Mouse (Mus musculus) kidney, embryonic 15.5 days (tissue): ENCODE measurements at regions not wholly inside any gene's neighbourhood (a gene's known extent, or its start where the extent isn't known, plus 50 kb on each side); places are given as distances from the start of the nearest gene placed in this dataset.
A peak's percentile ranks its signal among the peaks of the same experiment; 100 is the strongest.

ENCODE experiments used
- ATAC-seq: fragments of 200-750 bp; cut with Nextera tagmentation; replicated peaks from 2 replicates; pipeline ENCODE4 v1.8.0; 2017; ENCODE audit warnings: moderate TSS enrichment; ENCODE audit not compliant: low FRiP score
- H3K27ac ChIP-seq: fragments of 300-500 bp; sonication (generic); 2 replicates; pipeline ENCODE4 v1.5.1; 2015; ENCODE audit warnings: mild to moderate bottlenecking, inconsistent platforms
- H3K27me3 ChIP-seq: fragments of 300-500 bp; sonication (generic); 2 replicates; pipeline ENCODE4 v1.6.1; 2015; ENCODE audit warnings: inconsistent platforms
- H3K36me3 ChIP-seq: fragments of 300-500 bp; sonication (generic); 2 replicates; pipeline ENCODE4 v1.6.1; 2015; ENCODE audit warnings: inconsistent platforms
- H3K4me1 ChIP-seq: fragments of 300-500 bp; sonication (generic); 2 replicates; pipeline ENCODE4 v1.6.1; 2015; ENCODE audit warnings: inconsistent platforms
- H3K4me2 ChIP-seq: fragments of 300-500 bp; sonication (generic); 2 replicates; pipeline ENCODE4 v1.6.1; 2015; ENCODE audit warnings: moderate library complexity, mild to moderate bottlenecking, inconsistent platforms
- H3K4me3 ChIP-seq: fragments of 300-500 bp; sonication (generic); replicated peaks from 2 replicates; pipeline ENCODE4 v1.5.1; 2015; ENCODE audit warnings: mild to moderate bottlenecking, inconsistent platforms
- H3K9ac ChIP-seq: fragments of 300-500 bp; sonication (generic); 2 replicates; pipeline ENCODE4 v1.6.1; 2015; ENCODE audit warnings: mild to moderate bottlenecking, inconsistent platforms
- H3K9me3 ChIP-seq: fragments of 300-500 bp; sonication (generic); replicated peaks from 2 replicates; pipeline ENCODE4 v1.6.1; 2016; ENCODE audit warnings: inconsistent platforms
- WGBS: fragments of 180-500 bp; shearing (Covaris S2); methylation state at CpG from one replicate; pipeline ENCODE4 v1.1.7; 2015; ENCODE audit warnings: mixed read lengths; 5-methylcytosine and 5-hydroxymethylcytosine counted together

DNA sequence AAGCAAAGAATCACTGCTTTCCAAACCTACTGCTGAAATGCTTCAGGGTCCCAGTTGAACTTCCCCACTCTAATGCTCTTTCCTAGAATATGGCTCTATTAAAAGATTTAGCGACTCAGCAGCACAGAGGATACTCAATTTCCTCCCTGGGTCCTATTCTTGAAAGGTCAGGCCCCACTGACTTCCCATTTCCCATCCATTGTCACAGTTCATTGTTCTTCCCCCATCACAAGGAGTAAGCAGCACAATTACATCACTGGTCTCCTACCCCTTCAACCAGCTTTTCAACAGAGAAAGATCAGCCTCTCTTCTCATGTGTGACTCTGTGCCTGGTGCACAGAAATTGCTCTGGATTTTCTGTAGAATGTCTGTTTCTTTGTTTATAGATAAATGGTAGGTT lies 344.5 kb downstream of the Gsdmc2 start:
- Histone ChIP-seq H3K36me3 (no peaks in the 10 kb centered on the region), H3K27ac (no peak overlapping the region), H3K9me3 (no peaks in the 10 kb centered on the region), H3K4me1 (no peaks in the 10 kb centered on the region), H3K27me3 (no peaks in the 10 kb centered on the region), H3K4me3 (no peak overlapping the region), H3K9ac (no peak overlapping the region), H3K4me2 (no peak overlapping the region)
- ATAC-seq, result peak; percentile 52; the same call in 1 of the 2 replicates
- 52% methylated on average over 1 of the region's 1 CpGs for WGBS

DNA sequence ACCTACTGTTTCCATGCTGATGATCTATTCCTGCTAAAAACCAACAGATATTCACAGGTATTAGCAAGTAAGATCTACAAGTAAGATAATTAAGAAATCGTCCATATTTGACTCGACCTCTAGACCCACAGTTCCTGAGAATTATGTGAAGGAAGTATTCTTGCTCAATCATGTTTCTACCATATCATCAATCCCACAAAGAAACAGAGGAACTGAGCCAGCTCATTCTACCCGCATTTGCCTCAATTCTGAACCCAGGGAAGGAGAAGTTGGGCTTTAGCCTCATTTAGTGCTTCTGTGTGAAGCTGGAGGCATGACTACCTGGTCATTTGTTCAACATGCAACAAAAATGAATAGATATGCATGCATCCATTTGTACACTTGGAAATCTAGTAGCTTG lies 346.5 kb downstream of the Gsdmc2 start:
- Histone ChIP-seq H3K9me3 (no peaks in the 10 kb centered on the region), H3K4me3 (no peak overlapping the region), H3K4me2 (no peak overlapping the region), H3K27me3 (no peaks in the 10 kb centered on the region), H3K36me3 (no peaks in the 10 kb centered on the region), H3K4me1 (no peaks in the 10 kb centered on the region), H3K9ac (no peak overlapping the region), H3K27ac (no peak overlapping the region)
- 85% methylated on average over 3 of the region's 3 CpGs for WGBS
- no peak for ATAC-seq

DNA sequence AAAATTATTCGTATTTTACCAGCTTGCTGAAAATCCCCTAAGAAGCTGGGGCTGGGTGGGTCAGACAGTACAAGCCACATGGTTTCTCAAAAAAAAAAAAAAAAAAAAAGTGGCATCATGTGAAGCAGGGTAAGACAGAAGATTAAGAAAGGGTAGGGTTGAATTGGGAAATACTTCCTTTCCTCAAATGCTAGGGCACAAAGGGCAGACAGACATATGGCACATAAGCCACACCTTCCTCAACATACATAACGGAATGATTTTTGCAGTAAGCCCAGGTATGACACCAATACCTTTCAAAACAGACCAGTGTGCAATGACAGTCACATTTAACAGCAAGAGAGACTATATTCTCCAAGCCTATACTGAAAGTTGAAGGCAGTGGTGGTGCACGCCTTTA lies 347.8 kb downstream of the Gsdmc2 start:
- no peaks in the 10 kb centered on the region for H3K9me3 ChIP-seq
- no peaks in the 10 kb centered on the region for H3K4me1 ChIP-seq
- H3K36me3 ChIP-seq, result no peaks in the 10 kb centered on the region
- no peak overlapping the region for H3K27ac ChIP-seq
- no peaks in the 10 kb centered on the region for H3K27me3 ChIP-seq
- ATAC-seq, result no peak
- 93% methylated on average over 3 of the region's 3 CpGs for WGBS
- H3K4me2 ChIP-seq, result no peak overlapping the region
- no peak overlapping the region for H3K9ac ChIP-seq
- no peak overlapping the region for H3K4me3 ChIP-seq

DNA sequence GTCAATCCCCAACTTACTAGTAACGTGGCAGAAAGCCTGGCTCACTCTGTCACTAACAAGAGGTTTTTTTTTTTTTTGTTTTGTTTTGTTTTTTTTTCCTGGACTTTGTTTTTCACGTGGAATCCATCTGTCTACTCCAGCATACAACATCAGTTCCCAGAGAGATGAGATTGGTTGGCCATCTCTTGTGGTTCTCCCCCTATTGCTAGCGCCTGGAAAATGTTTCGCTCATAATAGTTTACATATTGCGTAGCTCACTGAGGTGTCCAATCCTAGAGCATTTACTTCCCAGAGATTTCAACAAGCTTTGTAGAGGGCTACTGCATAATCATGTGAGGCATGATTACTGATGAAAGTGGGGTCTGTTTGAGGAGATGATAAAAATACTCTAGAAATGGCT lies 360.1 kb downstream of the Gsdmc2 start:
- Histone ChIP-seq H3K9me3 (no peaks in the 10 kb centered on the region), H3K27ac (peak overlapping the region; percentile 79), H3K4me3 (no peak overlapping the region), H3K9ac (no peak overlapping the region), H3K4me2 (peak overlapping the region; percentile 9; the same call in 1 of the 2 replicates), H3K27me3 (no peaks in the 10 kb centered on the region), H3K4me1 (peaks cover 9% of the 10 kb centered on the region), H3K36me3 (no peaks in the 10 kb centered on the region)
- no peak; the same call in 1 of the 2 replicates for ATAC-seq
- 69% methylated on average over 5 of the region's 5 CpGs for WGBS

DNA sequence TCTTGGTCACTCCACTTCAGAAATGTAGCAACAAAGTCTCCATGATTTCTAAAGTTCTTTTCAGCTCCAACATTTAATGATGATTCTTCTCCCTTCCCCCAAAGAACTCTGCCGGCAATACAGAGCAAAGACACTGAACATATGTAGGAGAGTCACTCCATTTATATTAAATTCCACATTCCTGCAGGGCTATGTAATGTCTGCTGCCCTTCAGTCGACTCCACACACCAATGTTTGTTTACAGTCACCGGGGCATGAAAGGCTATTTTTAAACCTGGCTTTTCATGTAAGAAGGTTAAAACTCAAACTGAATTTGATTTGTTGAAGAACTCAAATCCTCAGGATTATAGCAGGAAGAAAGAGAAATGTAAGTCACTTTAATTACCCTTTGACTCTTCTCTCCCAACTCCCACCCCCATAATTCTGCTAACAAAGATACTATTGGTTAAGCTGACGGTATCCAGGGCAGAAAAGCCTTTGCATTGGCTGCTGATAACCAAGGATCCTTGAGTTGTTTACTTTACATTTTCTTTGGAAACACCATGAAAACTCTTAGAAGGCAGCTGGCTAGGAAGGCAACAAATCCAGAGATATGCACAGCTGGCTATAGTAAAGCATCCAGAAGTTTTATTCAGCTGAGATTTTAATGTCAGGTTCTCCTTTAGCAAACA lies 360.6 kb downstream of the Gsdmc2 start:
- WGBS, result 7% methylated on average over 4 of the region's 4 CpGs
- peak overlapping the region; percentile 9; the same call in 1 of the 2 replicates for H3K4me2 ChIP-seq

DNA sequence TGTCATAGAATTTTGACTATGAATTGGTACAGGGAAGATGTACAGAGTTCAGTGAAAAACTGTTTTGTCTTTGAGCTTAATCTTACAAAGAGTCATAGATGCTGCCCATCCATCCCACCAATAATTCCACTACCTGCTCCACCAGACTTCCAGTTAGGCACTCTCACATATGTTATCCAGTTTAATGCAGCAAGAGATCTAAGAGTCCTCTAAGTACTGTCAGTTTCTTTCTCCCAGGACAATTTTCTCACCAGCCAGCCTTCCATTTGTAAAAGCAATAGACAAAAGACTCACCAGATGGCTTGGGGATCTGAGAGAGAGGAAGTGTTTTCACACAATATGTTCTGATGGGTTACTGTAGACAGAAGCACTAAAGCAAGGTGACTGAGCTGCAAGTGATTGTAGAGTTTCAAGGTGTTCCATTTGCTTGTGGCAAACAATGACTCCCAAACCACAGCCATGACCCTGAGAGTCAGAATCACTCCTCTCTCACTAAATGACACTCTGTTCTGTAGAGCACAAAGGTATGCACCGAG lies 365.6 kb downstream of the Gsdmc2 start:
- H3K4me1 ChIP-seq, result peaks cover 5% of the 10 kb centered on the region; the same call in 1 of the 2 replicates
- no peaks in the 10 kb centered on the region for H3K27me3 ChIP-seq
- no peak overlapping the region for H3K9ac ChIP-seq
- no peak overlapping the region for H3K4me3 ChIP-seq
- WGBS, result 63% methylated on average over 1 of the region's 1 CpGs
- H3K36me3 ChIP-seq, result no peaks in the 10 kb centered on the region
- no peaks in the 10 kb centered on the region for H3K9me3 ChIP-seq
- H3K4me2 ChIP-seq, result no peak overlapping the region
- H3K27ac ChIP-seq, result no peak overlapping the region
- ATAC-seq, result no peak

More for the DNA sequence above, 360.6 kb downstream of the Gsdmc2 start:
- H3K36me3 ChIP-seq, result no peaks in the 10 kb centered on the region
- no peaks in the 10 kb centered on the region for H3K27me3 ChIP-seq
- no peak overlapping the region for H3K4me3 ChIP-seq
- peak; percentile 96 for ATAC-seq
- no peak overlapping the region for H3K9ac ChIP-seq
- peak overlapping the region; percentile 79 for H3K27ac ChIP-seq
- no peaks in the 10 kb centered on the region for H3K9me3 ChIP-seq
- peaks cover 9% of the 10 kb centered on the region for H3K4me1 ChIP-seq

DNA sequence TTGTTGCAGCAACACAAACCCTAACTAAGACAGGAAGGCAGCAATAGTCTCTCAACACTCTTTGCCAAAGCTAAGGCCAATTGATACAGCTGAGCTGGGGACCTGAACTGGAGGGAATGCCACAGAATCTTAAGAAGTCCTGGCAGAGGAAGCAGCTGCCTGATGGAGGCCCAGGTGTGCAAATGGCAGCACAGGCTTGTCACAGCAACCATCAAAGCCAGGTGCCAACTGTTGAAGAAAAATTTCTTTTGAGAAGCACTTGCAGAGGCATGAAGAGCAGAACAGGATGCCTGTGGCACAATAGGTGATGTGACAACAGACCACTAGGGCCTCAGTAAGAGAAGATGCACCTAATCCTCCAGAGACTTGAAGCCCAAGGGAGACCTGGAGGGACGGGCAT lies 378.1 kb downstream of the Gsdmc2 start:
- H3K9me3 ChIP-seq, result no peaks in the 10 kb centered on the region
- 75% methylated on average over 1 of the region's 1 CpGs for WGBS
- H3K9ac ChIP-seq, result no peak overlapping the region
- no peaks in the 10 kb centered on the region for H3K27me3 ChIP-seq
- no peak overlapping the region for H3K4me3 ChIP-seq
- no peak overlapping the region for H3K27ac ChIP-seq
- no peaks in the 10 kb centered on the region for H3K4me1 ChIP-seq
- H3K4me2 ChIP-seq, result no peak overlapping the region
- H3K36me3 ChIP-seq, result no peaks in the 10 kb centered on the region
- no peak for ATAC-seq

DNA sequence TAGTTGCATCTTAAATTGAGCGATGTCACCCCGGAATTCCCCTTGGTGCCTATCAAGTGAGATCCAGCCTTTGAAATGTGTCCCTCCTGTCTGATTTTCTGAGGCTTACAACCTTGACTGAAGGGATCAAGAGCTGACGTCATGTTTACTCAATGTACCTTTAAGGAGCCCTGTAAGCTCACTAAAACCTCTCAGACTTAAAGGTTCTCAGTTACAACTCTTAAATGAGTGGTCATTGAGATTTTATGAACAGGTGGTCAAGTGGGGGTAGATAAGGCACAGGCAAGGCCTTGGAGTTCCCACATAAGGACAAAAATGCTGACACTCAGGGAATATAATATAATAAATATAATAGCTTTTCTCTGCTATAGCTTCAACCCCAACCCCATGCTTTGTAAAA lies 392.4 kb downstream of the Gsdmc2 start:
- Histone ChIP-seq H3K27me3 (no peaks in the 10 kb centered on the region), H3K36me3 (no peaks in the 10 kb centered on the region), H3K27ac (no peak overlapping the region), H3K4me2 (no peak overlapping the region), H3K9ac (no peak overlapping the region), H3K9me3 (no peaks in the 10 kb centered on the region), H3K4me1 (no peaks in the 10 kb centered on the region), H3K4me3 (no peak overlapping the region)
- 80% methylated on average over 3 of the region's 3 CpGs for WGBS
- no peak for ATAC-seq

DNA sequence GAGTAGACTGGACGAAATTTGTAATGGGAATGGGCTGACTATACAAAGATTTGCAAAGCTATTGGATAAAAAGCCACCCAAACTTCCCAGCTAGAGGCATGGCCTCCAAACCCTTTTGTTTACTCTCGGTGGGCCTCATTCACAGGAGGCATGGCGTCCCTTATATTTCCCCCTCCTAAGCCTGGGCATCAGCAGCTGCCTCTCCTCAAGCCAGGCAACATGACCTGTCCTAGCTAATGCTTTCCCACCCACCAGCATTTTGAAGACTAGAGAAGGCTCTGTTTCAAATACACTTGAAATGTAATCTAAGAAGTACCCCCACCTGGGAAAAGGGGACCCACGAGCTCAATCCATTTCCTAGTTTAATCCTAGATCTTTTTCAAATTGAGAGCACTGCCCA lies 398.7 kb downstream of the Gsdmc2 start:
- 0 out of 2 replicates have a peak, but pooled peaks have one; percentile 49 for ATAC-seq
- Histone ChIP-seq H3K4me3 (no peak overlapping the region), H3K4me1 (no peaks in the 10 kb centered on the region), H3K4me2 (no peak overlapping the region), H3K27ac (peak overlapping the region; percentile 19; the same call in 1 of the 2 replicates), H3K9ac (no peak overlapping the region), H3K9me3 (no peaks in the 10 kb centered on the region), H3K36me3 (no peaks in the 10 kb centered on the region), H3K27me3 (no peaks in the 10 kb centered on the region)
- 48% methylated on average over 4 of the region's 4 CpGs for WGBS

DNA sequence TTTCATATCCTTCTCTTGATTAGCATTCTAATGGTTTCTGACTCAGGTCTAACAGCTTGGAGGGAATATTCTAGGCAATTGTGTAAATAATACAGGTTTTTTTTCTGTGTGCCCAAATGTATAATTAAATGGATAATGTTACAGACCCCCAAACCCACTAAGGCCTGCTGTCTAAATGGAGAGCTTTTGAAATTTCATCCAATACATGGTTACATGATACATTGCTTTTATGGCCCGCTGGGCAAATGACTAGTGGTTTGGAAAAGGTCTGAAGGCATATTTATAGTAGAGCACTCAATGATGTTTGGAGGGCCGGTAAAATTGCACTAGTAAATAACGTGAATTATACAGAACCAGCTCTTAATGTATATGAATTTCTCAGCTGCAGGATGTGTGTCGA lies 400.0 kb downstream of the Gsdmc2 start:
- H3K9me3 ChIP-seq, result no peaks in the 10 kb centered on the region
- ATAC-seq, result no peak; the same call in 1 of the 2 replicates
- 40% methylated on average over 4 of the region's 4 CpGs for WGBS
- H3K4me2 ChIP-seq, result no peak overlapping the region
- H3K9ac ChIP-seq, result no peak overlapping the region
- no peak overlapping the region for H3K4me3 ChIP-seq
- no peaks in the 10 kb centered on the region for H3K36me3 ChIP-seq
- no peaks in the 10 kb centered on the region for H3K4me1 ChIP-seq
- H3K27me3 ChIP-seq, result no peaks in the 10 kb centered on the region
- H3K27ac ChIP-seq, result peak overlapping the region; percentile 48; the same call in 1 of the 2 replicates

DNA sequence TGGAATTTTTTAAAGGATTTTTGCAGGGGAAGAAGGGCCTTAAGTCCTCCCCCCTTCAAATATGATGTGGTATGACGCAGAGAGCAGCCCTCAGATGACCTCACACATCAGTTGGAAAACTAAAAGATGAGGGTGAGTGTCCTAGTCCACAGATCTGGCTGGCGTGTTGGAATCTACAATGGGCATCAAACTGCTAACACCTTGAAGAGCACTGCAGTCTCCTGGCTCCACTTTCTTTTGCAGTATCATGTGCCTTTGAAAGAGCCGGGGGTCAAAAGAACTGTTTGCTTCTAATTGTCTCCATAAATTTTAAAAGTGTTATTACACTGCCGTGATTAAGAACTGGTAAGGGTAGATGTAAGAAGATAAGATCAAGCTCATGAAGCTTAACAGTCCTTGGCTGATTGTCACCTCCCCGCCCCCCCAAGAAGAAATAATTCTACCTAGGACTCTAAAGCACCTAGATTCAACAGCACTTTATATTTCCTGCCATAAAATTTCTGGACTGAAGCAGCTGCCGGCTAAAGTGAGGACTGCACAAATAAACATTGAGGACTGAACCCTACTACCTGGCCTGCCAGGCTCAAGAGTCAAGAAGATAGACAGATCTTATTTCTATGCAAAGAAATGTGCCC lies 402.7 kb downstream of the Gsdmc2 start:
- WGBS, result 31% methylated on average over 6 of the region's 6 CpGs
- no peak overlapping the region for H3K4me2 ChIP-seq
- no peak overlapping the region for H3K9ac ChIP-seq
- peak overlapping the region; percentile 57 for H3K27ac ChIP-seq
- peak; percentile 89 for ATAC-seq
- H3K36me3 ChIP-seq, result no peaks in the 10 kb centered on the region
- H3K4me1 ChIP-seq, result no peaks in the 10 kb centered on the region
- H3K9me3 ChIP-seq, result no peaks in the 10 kb centered on the region
- no peak overlapping the region for H3K4me3 ChIP-seq
- no peaks in the 10 kb centered on the region for H3K27me3 ChIP-seq

DNA sequence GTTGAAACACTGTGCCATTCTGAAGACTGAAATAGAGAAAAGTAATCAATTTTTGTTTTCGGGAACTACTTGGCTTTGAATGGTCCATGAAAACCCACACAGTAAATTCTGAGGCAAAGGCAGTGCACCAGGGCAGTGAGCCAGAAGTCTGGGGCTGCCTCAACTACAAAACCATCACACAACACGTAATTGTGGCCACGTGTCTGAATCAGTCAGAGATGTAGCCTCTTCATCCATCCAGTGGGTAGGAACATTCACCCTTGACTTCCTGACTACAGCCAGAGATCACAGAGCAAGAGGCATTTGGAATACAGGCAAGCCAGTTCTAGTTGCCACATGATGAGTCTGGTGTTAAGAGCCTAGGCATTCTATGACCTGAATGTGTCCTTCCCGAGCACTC lies 432.3 kb downstream of the Gsdmc2 start:
- Histone ChIP-seq H3K36me3 (no peaks in the 10 kb centered on the region), H3K4me3 (no peak overlapping the region), H3K9ac (no peak overlapping the region), H3K27me3 (no peaks in the 10 kb centered on the region), H3K4me1 (no peaks in the 10 kb centered on the region), H3K9me3 (no peaks in the 10 kb centered on the region), H3K27ac (0 out of 2 replicates have a peak overlapping the region, but pooled peaks have one; percentile 13), H3K4me2 (no peak overlapping the region)
- 83% methylated on average over 4 of the region's 4 CpGs for WGBS
- no peak for ATAC-seq
